ENCODE assay signal across 9 mouse cellular contexts in the genomic region with DNA sequence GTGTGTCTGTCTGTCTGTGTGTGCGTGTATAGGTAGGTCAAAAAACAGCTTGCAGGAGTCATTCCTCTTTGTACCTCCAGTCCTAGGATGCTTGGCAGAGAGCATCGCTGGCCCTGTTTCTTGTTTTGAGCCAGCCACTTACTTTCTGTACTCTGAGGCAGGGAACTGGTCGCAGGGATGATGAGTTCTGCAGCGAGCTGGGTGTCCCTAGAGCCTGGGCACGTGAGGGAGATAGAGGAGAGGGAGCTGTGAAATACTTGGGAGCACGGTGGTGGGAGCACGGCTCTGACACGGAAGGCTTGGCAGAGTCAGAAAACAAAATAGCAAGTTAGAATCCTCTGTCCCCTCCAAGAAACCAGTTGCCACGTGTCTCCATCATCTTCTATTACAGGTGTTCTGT. TPM values are rescaled to one million over a fixed set of nuclear protein-coding genes. Genes with fewer than 3 reads are reported as not detected.
DNase-seq lines count a peak whose midpoint lies in the region; ATAC-seq and TF ChIP-seq lines count a peak whose summit lies in the region.
"Had no signal": no experiment of that assay in that cellular context is flagged by ENCODE, and none has a peak within 500 bp of the region (broad histone marks: within the 10 kb centered on the region; RNA-seq: fewer than 3 reads in every experiment).

No protein-coding gene starts in this region.

- peak overlapping the region; percentile 14; the same call in 1 of the 2 replicates for H3K4me2 ChIP-seq in kidney, embryonic 15.5 days
- H3K4me2 ChIP-seq in embryonic facial prominence, embryonic 14.5 days (ENCODE audit: low read depth, low read length), result peak overlapping the region; percentile 79
- peak overlapping the region; percentile 89 for H3K4me2 ChIP-seq in hindbrain, postnatal 0 days (ENCODE audit: low read depth, low read length)
- peak overlapping the region; percentile 93 for H3K4me2 ChIP-seq in neural tube, embryonic 13.5 days
- no peak overlapping the region for H3K4me2 ChIP-seq in lung, postnatal 0 days (replicated peaks; ENCODE audit: low read depth, low read length)

- H3K9me3 ChIP-seq in kidney, embryonic 15.5 days (replicated peaks), result no peaks in the 10 kb centered on the region
- H3K9me3 ChIP-seq in embryonic facial prominence, embryonic 14.5 days (ENCODE audit: control insufficient read depth, low read length), result no peaks in the 10 kb centered on the region
- no peaks in the 10 kb centered on the region for H3K9me3 ChIP-seq in hindbrain, postnatal 0 days (ENCODE audit: low read length)
- H3K9me3 ChIP-seq in neural tube, embryonic 13.5 days, result no peaks in the 10 kb centered on the region
- no peaks in the 10 kb centered on the region for H3K9me3 ChIP-seq in lung, postnatal 0 days (ENCODE audit: low read length)

- WGBS in kidney, embryonic 15.5 days, result 19% methylated on average over 9 of the region's 9 CpGs
- 4% methylated on average over 9 of the region's 9 CpGs for WGBS in embryonic facial prominence, embryonic 14.5 days
- 10% methylated on average over 9 of the region's 9 CpGs for WGBS in hindbrain, postnatal 0 days
- 9% methylated on average over 9 of the region's 9 CpGs for WGBS in neural tube, embryonic 13.5 days
- WGBS in lung, postnatal 0 days, result 20% methylated on average over 9 of the region's 9 CpGs

- H3K27me3 ChIP-seq in kidney, embryonic 15.5 days, result peaks cover 36% of the 10 kb centered on the region
- peaks cover 16% of the 10 kb centered on the region for H3K27me3 ChIP-seq in embryonic facial prominence, embryonic 14.5 days (replicated peaks; ENCODE audit: control insufficient read depth, insufficient read depth, low read length)
- H3K27me3 ChIP-seq in hindbrain, postnatal 0 days (ENCODE audit: insufficient read depth, low read length), result no peaks in the 10 kb centered on the region
- H3K27me3 ChIP-seq in neural tube, embryonic 13.5 days, result no peaks in the 10 kb centered on the region
- H3K27me3 ChIP-seq in lung, postnatal 0 days (replicated peaks; ENCODE audit: insufficient read depth, low read length), result no peaks in the 10 kb centered on the region

- no peak for DNase-seq in kidney, adult 18-20 months
- DNase-seq in embryonic facial prominence, embryonic 14.5 days (ENCODE audit: low spot score), result no peak
- DNase-seq in hindbrain, postnatal 0 days (ENCODE audit: low spot score), result peak; percentile 31
- no peak for DNase-seq in lung, postnatal 0 days (ENCODE audit: low spot score)
- DNase-seq in lung, postnatal 25 days (ENCODE audit: low spot score), result no peak
- DNase-seq: adrenal gland, adult 8-10 months had no signal

- H3K9ac ChIP-seq in kidney, embryonic 15.5 days, result no peak overlapping the region
- 0 out of 2 replicates have a peak overlapping the region, but pooled peaks have one; percentile 21 for H3K9ac ChIP-seq in embryonic facial prominence, embryonic 14.5 days (ENCODE audit: low read depth, low read length)
- peak overlapping the region; percentile 28; the same call in 1 of the 2 replicates for H3K9ac ChIP-seq in hindbrain, postnatal 0 days (replicated peaks; ENCODE audit: low read length)
- peak overlapping the region; percentile 81 for H3K9ac ChIP-seq in neural tube, embryonic 13.5 days
- H3K9ac ChIP-seq in lung, postnatal 0 days (replicated peaks; ENCODE audit: low read depth), result no peak overlapping the region

- peaks cover 46% of the 10 kb centered on the region for H3K4me1 ChIP-seq in kidney, embryonic 15.5 days
- peaks cover 19% of the 10 kb centered on the region for H3K4me1 ChIP-seq in embryonic facial prominence, embryonic 14.5 days (ENCODE audit: control insufficient read depth, insufficient read depth, low read length)
- peaks cover 17% of the 10 kb centered on the region; the same call in 1 of the 2 replicates for H3K4me1 ChIP-seq in hindbrain, postnatal 0 days (ENCODE audit: insufficient read depth, low read length)
- peaks cover 52% of the 10 kb centered on the region for H3K4me1 ChIP-seq in neural tube, embryonic 13.5 days (replicated peaks)
- peaks cover 7% of the 10 kb centered on the region; the same call in 1 of the 2 replicates for H3K4me1 ChIP-seq in lung, postnatal 0 days (ENCODE audit: insufficient read depth, low read depth, low read length)

- peaks cover 17% of the 10 kb centered on the region; the same call in 1 of the 2 replicates for H3K36me3 ChIP-seq in kidney, embryonic 15.5 days
- peaks cover 34% of the 10 kb centered on the region for H3K36me3 ChIP-seq in embryonic facial prominence, embryonic 14.5 days (ENCODE audit: control insufficient read depth, insufficient read depth, low read length)
- H3K36me3 ChIP-seq in hindbrain, postnatal 0 days (ENCODE audit: insufficient read depth, low read length), result peaks cover 41% of the 10 kb centered on the region
- H3K36me3 ChIP-seq in neural tube, embryonic 13.5 days, result peaks cover 42% of the 10 kb centered on the region
- no peaks in the 10 kb centered on the region for H3K36me3 ChIP-seq in lung, postnatal 0 days (ENCODE audit: insufficient read depth, low read length)

- no peak for TF ChIP-seq CTCF in hindbrain, postnatal 0 days (IDR thresholded peaks at IDR 0.05; ENCODE audit: low read depth)
- TF ChIP-seq CTCF in lung, postnatal 0 days (IDR thresholded peaks at IDR 0.05), result no peak

- no peak overlapping the region for H3K27ac ChIP-seq in kidney, embryonic 15.5 days
- no peak overlapping the region for H3K27ac ChIP-seq in embryonic facial prominence, embryonic 14.5 days (replicated peaks; ENCODE audit: low read depth, low read length)
- peak overlapping the region; percentile 81; the same call in 1 of the 2 replicates for H3K27ac ChIP-seq in hindbrain, postnatal 0 days
- peak overlapping the region; percentile 89 for H3K27ac ChIP-seq in neural tube, embryonic 13.5 days (replicated peaks)
- no peak overlapping the region for H3K27ac ChIP-seq in lung, postnatal 0 days (ENCODE audit: low read length)

- TF ChIP-seq EP300 in lung, postnatal 0 days (IDR thresholded peaks at IDR 0.05), result no peak

- no peak for ATAC-seq in kidney, embryonic 15.5 days (replicated peaks; ENCODE audit: low FRiP score)
- ATAC-seq in embryonic facial prominence, embryonic 14.5 days (ENCODE audit: low read depth), result no peak
- ATAC-seq in hindbrain, postnatal 0 days, result no peak
- no peak for ATAC-seq in neural tube, embryonic 13.5 days (ENCODE audit: low read depth)
- no peak for ATAC-seq in lung, postnatal 0 days

- H3K4me3 ChIP-seq in kidney, embryonic 15.5 days (replicated peaks), result no peak overlapping the region
- no peak overlapping the region for H3K4me3 ChIP-seq in embryonic facial prominence, embryonic 14.5 days (ENCODE audit: low read depth, low read length)
- peak overlapping the region; percentile 48 for H3K4me3 ChIP-seq in hindbrain, postnatal 0 days (ENCODE audit: low read length)
- peak overlapping the region; percentile 65 for H3K4me3 ChIP-seq in neural tube, embryonic 13.5 days
- H3K4me3 ChIP-seq in lung, postnatal 0 days (ENCODE audit: low read depth, low read length), result no peak overlapping the region

RNA-seq across cellular contexts. Expression of a gene that starts 8.3 kb away (rescaled TPM):
- polyA plus RNA-seq in kidney, embryonic 15.5 days (2015; fragmentation: Nextera tagmentation; extraction: Ambion mirVana), result 3.1 and 3.2 TPM in 2 replicates
- polyA plus RNA-seq in embryonic facial prominence, embryonic 14.5 days (2014; fragmentation: Nextera tagmentation; extraction: Ambion mirVana), result 10.9 and 15.8 TPM in 2 replicates
- total RNA-seq in hindbrain, postnatal 0 days (2014; rRNA removed), result 160 and 173 TPM in 2 replicates
- 70.6 and 72.5 TPM in 2 replicates for polyA plus RNA-seq in hindbrain, postnatal 0 days (2015; fragmentation: Nextera tagmentation; extraction: Ambion mirVana)
- 17.6 and 21.8 TPM in 2 replicates for polyA plus RNA-seq in neural tube, embryonic 13.5 days (2015; fragmentation: Nextera tagmentation; extraction: Ambion mirVana)
- polyA plus RNA-seq in lung, postnatal 0 days (2015; fragmentation: Nextera tagmentation; extraction: Ambion mirVana), result 1.3 and 1.9 TPM in 2 replicates
- total RNA-seq: neutrophil, adult 5-6 weeks had no signal

RNA-seq across cellular contexts. Expression of a gene that starts 26.5 kb away (rescaled TPM):
- polyA plus RNA-seq in kidney, embryonic 15.5 days (2015; fragmentation: Nextera tagmentation; extraction: Ambion mirVana), result 72.9 and 73.7 TPM in 2 replicates
- 50.3 and 60.5 TPM in 2 replicates for polyA plus RNA-seq in embryonic facial prominence, embryonic 14.5 days (2014; fragmentation: Nextera tagmentation; extraction: Ambion mirVana)
- 194 and 277 TPM in 2 replicates for total RNA-seq in hindbrain, postnatal 0 days (2014; rRNA removed)
- 76.4 and 80.9 TPM in 2 replicates for polyA plus RNA-seq in hindbrain, postnatal 0 days (2015; fragmentation: Nextera tagmentation; extraction: Ambion mirVana)
- polyA plus RNA-seq in neural tube, embryonic 13.5 days (2015; fragmentation: Nextera tagmentation; extraction: Ambion mirVana), result 151 and 181 TPM in 2 replicates
- 9.8 and 16.6 TPM in 2 replicates for polyA plus RNA-seq in lung, postnatal 0 days (2015; fragmentation: Nextera tagmentation; extraction: Ambion mirVana)

RNA-seq across cellular contexts. Expression of a gene that starts 57.5 kb away (rescaled TPM):
- polyA plus RNA-seq in kidney, embryonic 15.5 days (2015; fragmentation: Nextera tagmentation; extraction: Ambion mirVana), result 12.6 and 14.5 TPM in 2 replicates
- 7.6 and 9.8 TPM in 2 replicates for polyA plus RNA-seq in embryonic facial prominence, embryonic 14.5 days (2014; fragmentation: Nextera tagmentation; extraction: Ambion mirVana)
- total RNA-seq in hindbrain, postnatal 0 days (2014; rRNA removed), result 12.8 and 13.5 TPM in 2 replicates
- 16.6 and 17.8 TPM in 2 replicates for polyA plus RNA-seq in hindbrain, postnatal 0 days (2015; fragmentation: Nextera tagmentation; extraction: Ambion mirVana)
- 16.3 and 17.4 TPM in 2 replicates for polyA plus RNA-seq in neural tube, embryonic 13.5 days (2015; fragmentation: Nextera tagmentation; extraction: Ambion mirVana)
- polyA plus RNA-seq in lung, postnatal 0 days (2015; fragmentation: Nextera tagmentation; extraction: Ambion mirVana), result 9.7 and 11.1 TPM in 2 replicates

RNA-seq across cellular contexts. Expression of a gene that starts 59.8 kb away (rescaled TPM):
- polyA plus RNA-seq in kidney, embryonic 15.5 days (2015; fragmentation: Nextera tagmentation; extraction: Ambion mirVana), result 16.9 and 22.4 TPM in 2 replicates
- polyA plus RNA-seq in embryonic facial prominence, embryonic 14.5 days (2014; fragmentation: Nextera tagmentation; extraction: Ambion mirVana), result 21.7 and 31.2 TPM in 2 replicates
- total RNA-seq in hindbrain, postnatal 0 days (2014; rRNA removed), result 139 and 161 TPM in 2 replicates
- polyA plus RNA-seq in hindbrain, postnatal 0 days (2015; fragmentation: Nextera tagmentation; extraction: Ambion mirVana), result 167 and 168 TPM in 2 replicates
- 54.0 and 60.8 TPM in 2 replicates for polyA plus RNA-seq in neural tube, embryonic 13.5 days (2015; fragmentation: Nextera tagmentation; extraction: Ambion mirVana)
- 35.1 and 37.3 TPM in 2 replicates for polyA plus RNA-seq in lung, postnatal 0 days (2015; fragmentation: Nextera tagmentation; extraction: Ambion mirVana)
- total RNA-seq: neutrophil, adult 5-6 weeks had no signal

Comparison
In these comparisons a context has a peak if more than half of its experiments do, and no peak if none do; other contexts are left out.
1. H3K27ac ChIP-seq: peak in hindbrain, postnatal 0 days (single experiment) and neural tube, embryonic 13.5 days (single experiment); none in kidney, embryonic 15.5 days (single experiment), embryonic facial prominence, embryonic 14.5 days (single experiment) and lung, postnatal 0 days (single experiment).
2. H3K4me3 ChIP-seq: peak in hindbrain, postnatal 0 days (single experiment) and neural tube, embryonic 13.5 days (single experiment); none in kidney, embryonic 15.5 days (single experiment), embryonic facial prominence, embryonic 14.5 days (single experiment) and lung, postnatal 0 days (single experiment).
3. H3K9ac ChIP-seq: peak in embryonic facial prominence, embryonic 14.5 days (single experiment), hindbrain, postnatal 0 days (single experiment) and neural tube, embryonic 13.5 days (single experiment); none in kidney, embryonic 15.5 days (single experiment) and lung, postnatal 0 days (single experiment).